8 mouse cellular contexts compared by ENCODE assay signal in the genomic region with DNA sequence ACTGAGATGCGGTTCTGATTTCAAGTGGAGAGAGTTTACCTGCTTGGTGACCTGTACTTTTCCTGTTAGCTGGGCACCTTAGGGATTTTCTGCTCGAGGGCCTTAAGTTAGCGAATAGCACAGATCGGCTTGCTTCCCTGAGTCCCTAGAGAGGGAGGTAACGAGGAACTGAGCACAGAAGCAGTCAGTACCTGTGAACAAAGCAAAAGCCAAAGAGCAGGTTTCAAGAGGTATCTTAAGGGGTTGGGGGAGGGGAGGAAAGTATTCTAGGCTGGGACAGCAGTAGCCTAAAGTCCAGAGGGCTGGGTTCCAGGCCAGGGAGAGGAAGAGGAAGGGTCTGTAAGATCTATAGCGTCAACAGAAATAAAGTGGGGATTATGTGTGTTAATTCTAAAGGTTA. TPM values are rescaled to one million over a fixed set of nuclear protein-coding genes. Genes with fewer than 3 reads are reported as not detected.
A peak's percentile ranks its signal among the peaks of the same experiment; 100 is the strongest.
DNase-seq lines count a peak whose midpoint lies in the region; ATAC-seq and TF ChIP-seq lines count a peak whose summit lies in the region.

No protein-coding gene starts in this region.

- peak; percentile 23 for DNase-seq in gastrocnemius, adult 2 months
- DNase-seq in gastrocnemius, postnatal 10 days = no peak
- no peak for DNase-seq in MEL (ENCODE audit: low read depth, low spot score)
- no peak for DNase-seq in forebrain, embryonic 11.5 days (ENCODE audit: low spot score)
- DNase-seq in kidney, adult 8-10 months = peak; percentile 29 to 30
- peak; percentile 52 for DNase-seq in lung, postnatal 10 days
- no peak for DNase-seq in right cerebral cortex, postnatal 14 days

- peak overlapping the region; percentile 91 for H3K27ac ChIP-seq in gastrocnemius, adult 2 months
- peak overlapping the region; percentile 53 for H3K27ac ChIP-seq in MEL (ENCODE audit: control insufficient read depth, low read depth, low read length)
- no peak overlapping the region for H3K27ac ChIP-seq in forebrain, embryonic 11.5 days (ENCODE audit: low read depth, low read length)
- peak overlapping the region; percentile 74 for H3K27ac ChIP-seq in stomach, embryonic 16.5 days (ENCODE audit: low read length)

- 0 out of 4 replicates have a peak, but pooled peaks of 1 of the 2 experiments have one; percentile 8 for TF ChIP-seq EP300 in MEL (IDR thresholded peaks at IDR 0.05; ENCODE audit: low read depth in 1 of 2, low read length in 2 of 2)

- TF ChIP-seq RAD21 in MEL (IDR thresholded peaks at IDR 0.05; ENCODE audit: low read depth, low read length) = no peak

- peaks cover 0 to 8% of the 10 kb centered on the region in 2 experiments; a peak in 2 of 4 replicates for H3K4me1 ChIP-seq in MEL (ENCODE audit: control insufficient read depth in 1 of 2, insufficient read depth in 2 of 2, low read length in 2 of 2)
- H3K4me1 ChIP-seq in forebrain, embryonic 11.5 days (replicated peaks; ENCODE audit: control insufficient read depth, insufficient read depth, low read length) = no peaks in the 10 kb centered on the region; the same call in 1 of the 2 replicates
- H3K4me1 ChIP-seq in stomach, embryonic 16.5 days (ENCODE audit: control insufficient read depth, insufficient read depth, low read length) = 0 out of 2 replicates have a peak, but pooled peaks cover 7% of the 10 kb centered on the region

- H3K4me2 ChIP-seq in forebrain, embryonic 11.5 days (ENCODE audit: low read depth, low read length, severe bottlenecking) = peak overlapping the region; percentile 86
- peak overlapping the region; percentile 62 for H3K4me2 ChIP-seq in stomach, embryonic 16.5 days (ENCODE audit: low read depth, low read length)

- peak overlapping the region; percentile 92 for H3K9ac ChIP-seq in MEL (ENCODE audit: control insufficient read depth, low read depth, low read length, poor library complexity, severe bottlenecking)
- peak overlapping the region; percentile 75 for H3K9ac ChIP-seq in forebrain, embryonic 11.5 days (ENCODE audit: low read length)
- H3K9ac ChIP-seq in stomach, embryonic 16.5 days (ENCODE audit: low read length) = peak overlapping the region; percentile 85

- peaks cover 0 to 4% of the 10 kb centered on the region in 2 experiments; a peak in 1 of 4 replicates for H3K36me3 ChIP-seq in MEL (ENCODE audit: control insufficient read depth in 1 of 2, insufficient read depth in 2 of 2, low read length in 2 of 2)
- no peaks in the 10 kb centered on the region for H3K36me3 ChIP-seq in forebrain, embryonic 11.5 days (ENCODE audit: control insufficient read depth, insufficient read depth, low read length)
- 0 out of 2 replicates have a peak, but pooled peaks cover 3% of the 10 kb centered on the region for H3K36me3 ChIP-seq in stomach, embryonic 16.5 days (ENCODE audit: control insufficient read depth, insufficient read depth, low read length)

- TF ChIP-seq POLR2A in MEL (IDR thresholded peaks at IDR 0.05; ENCODE audit: control insufficient read depth in 1 of 2, insufficient read depth in 1 of 2, low read depth in 1 of 2, low read length in 2 of 2, poor library complexity in 1 of 2) = no peak

- peaks cover 7% of the 10 kb centered on the region; the same call in 1 of the 2 replicates for H3K79me2 ChIP-seq in MEL (ENCODE audit: control insufficient read depth, insufficient read depth, low read length, poor library complexity)

- H3K4me3 ChIP-seq in gastrocnemius, adult 2 months = peak overlapping the region; percentile 90
- peak overlapping the region; percentile 97 to 99 for H3K4me3 ChIP-seq in MEL (ENCODE audit: control insufficient read depth in 1 of 2, insufficient read depth in 1 of 2, low read depth in 2 of 2, low read length in 2 of 2)
- peak overlapping the region; percentile 56 for H3K4me3 ChIP-seq in forebrain, embryonic 11.5 days (ENCODE audit: low read depth, low read length)
- H3K4me3 ChIP-seq in stomach, embryonic 16.5 days (replicated peaks; ENCODE audit: low read length) = peak overlapping the region; percentile 78

- no peak for ATAC-seq in forebrain, embryonic 11.5 days (replicated peaks; ENCODE audit: low FRiP score)
- ATAC-seq in stomach, embryonic 16.5 days (ENCODE audit: insufficient read depth, low FRiP score) = peak; percentile 7; the same call in 1 of the 2 replicates

- TF ChIP-seq CTCF in gastrocnemius, adult 2 months (IDR thresholded peaks at IDR 0.05) = no peak
- TF ChIP-seq CTCF in MEL (IDR thresholded peaks at IDR 0.05 in 2 of 3, conservative IDR thresholded peaks at IDR 0.05 in 1 of 3; ENCODE audit: control insufficient read depth in 1 of 3, insufficient read depth in 1 of 3, low read depth in 2 of 3, low read length in 3 of 3, poor library complexity in 1 of 3, severe bottlenecking in 1 of 3) = no peak

- H3K9me3 ChIP-seq in MEL (replicated peaks; ENCODE audit: insufficient read depth, low read length) = no peaks in the 10 kb centered on the region
- no peaks in the 10 kb centered on the region for H3K9me3 ChIP-seq in forebrain, embryonic 11.5 days (ENCODE audit: control insufficient read depth, low read length)
- H3K9me3 ChIP-seq in stomach, embryonic 16.5 days (replicated peaks; ENCODE audit: control insufficient read depth, low read length) = no peaks in the 10 kb centered on the region

- no peaks in the 10 kb centered on the region for H3K27me3 ChIP-seq in MEL (ENCODE audit: control insufficient read depth in 1 of 2, insufficient read depth in 2 of 2, low read length in 2 of 2)
- no peaks in the 10 kb centered on the region; the same call in 1 of the 2 replicates for H3K27me3 ChIP-seq in forebrain, embryonic 11.5 days (ENCODE audit: control insufficient read depth, insufficient read depth, low read length)
- H3K27me3 ChIP-seq in stomach, embryonic 16.5 days (ENCODE audit: control insufficient read depth, insufficient read depth, low read length) = no peaks in the 10 kb centered on the region

- intact Hi-C loops in gastrocnemius, adult 2 months (cut with DNase I) = loop anchor here (1.0 to 10.0 kb wide), 2 partner anchors 65 to 204 kb away; no protein-coding TSS in a partner anchor

- 4% methylated on average over 6 of the region's 6 CpGs for WGBS in forebrain, embryonic 11.5 days
- 9% methylated on average over 6 of the region's 6 CpGs for WGBS in stomach, embryonic 16.5 days

TF ChIP-seq in MEL, 35 proteins besides CTCF, POLR2A, EP300 and RAD21 (continues in another document):
- TF ChIP-seq MAZ (IDR thresholded peaks at IDR 0.05; ENCODE audit: low read depth, low read length) (0 out of 2 replicates have a peak, but pooled peaks have one; percentile 47), KAT2A (conservative IDR thresholded peaks at IDR 0.05; ENCODE audit: low read depth, low read length) (0 out of 2 replicates have a peak, but pooled peaks have one; percentile 22), USF1 (IDR thresholded peaks at IDR 0.05; ENCODE audit: low read depth, low read length) (no peak), MEF2A (IDR thresholded peaks at IDR 0.05; ENCODE audit: extremely low read depth, insufficient replicate concordance, low read depth, low read length, poor library complexity, severe bottlenecking) (no peak), MYC (IDR thresholded peaks at IDR 0.05; ENCODE audit: low read depth, low read length) (no peak), UBTF (IDR thresholded peaks at IDR 0.05; ENCODE audit: borderline replicate concordance, insufficient read depth, low read depth, low read length) (no peak), ZMIZ1 (IDR thresholded peaks at IDR 0.05; ENCODE audit: low read depth, low read length) (no peak), MAFK (IDR thresholded peaks at IDR 0.05; ENCODE audit: borderline replicate concordance, low read depth, low read length) (no peak), RCOR1 (IDR thresholded peaks at IDR 0.05; ENCODE audit: low read depth, low read length) (no peak), GABPA (IDR thresholded peaks at IDR 0.05; ENCODE audit: low read depth, low read length) (no peak), BHLHE40 (IDR thresholded peaks at IDR 0.05; ENCODE audit: borderline replicate concordance, low read depth, low read length) (0 out of 2 replicates have a peak, but pooled peaks have one; percentile 11), TAL1 (IDR thresholded peaks at IDR 0.05; ENCODE audit: low read length) (no peak), NELFE (IDR thresholded peaks at IDR 0.05; ENCODE audit: low read depth, low read length) (no peak), CHD2 (IDR thresholded peaks at IDR 0.05; ENCODE audit: low read length) (peak; percentile 41; the same call in 1 of the 2 replicates), E2F4 (IDR thresholded peaks at IDR 0.05; ENCODE audit: borderline replicate concordance, low read depth, low read length) (no peak), POLR2AphosphoS2 (IDR thresholded peaks at IDR 0.05; ENCODE audit: low read length) (no peak), POLR2AphosphoS5 (IDR thresholded peaks at IDR 0.05; ENCODE audit: borderline replicate concordance, low read depth, low read length) (no peak)

RNA-seq across cellular contexts. Expression of a gene that starts 0.3 kb away (rescaled TPM):
- 1 to 10 TPM; 3.3 to 4.5 TPM for total RNA-seq in gastrocnemius, adult 2 months (2021)
- total RNA-seq in gastrocnemius, postnatal 10 days (2021) = 1 to 10 TPM; 4.8 to 5.0 TPM
- 3.5 and 3.9 TPM in 2 replicates for total RNA-seq in MEL (2012; rRNA removed)
- 1 to 10 TPM in 1 of 2 experiments, not detected in 1; 6.0 TPM for polyA plus RNA-seq in MEL (2012; ENCODE audit: insufficient read depth in 1 of 2, insufficient read length in 2 of 2, low read depth in 1 of 2, low replicate concordance in 2 of 2, missing spikeins in 1 of 2)
- 5.7 and 6.2 TPM in 2 replicates for polyA plus RNA-seq in forebrain, embryonic 11.5 days (2014; fragmentation: Nextera tagmentation; extraction: Ambion mirVana)
- 7.1 and 9.5 TPM in 2 replicates for polyA plus RNA-seq in stomach, embryonic 16.5 days (2015; fragmentation: Nextera tagmentation; extraction: Ambion mirVana)

RNA-seq across cellular contexts. Expression of a gene that starts 1.0 kb away (rescaled TPM):
- 1 to 10 TPM; 3.7 to 4.9 TPM for total RNA-seq in gastrocnemius, adult 2 months (2021)
- total RNA-seq in gastrocnemius, postnatal 10 days (2021) = 1 to 10 TPM; 6.2 to 6.8 TPM
- total RNA-seq in MEL (2012; rRNA removed) = 3.0 and 3.4 TPM in 2 replicates
- 1 to 10 TPM in 1 of 2 experiments, not detected in 1; 5.3 TPM for polyA plus RNA-seq in MEL (2012; ENCODE audit: insufficient read depth in 1 of 2, insufficient read length in 2 of 2, low read depth in 1 of 2, low replicate concordance in 2 of 2, missing spikeins in 1 of 2)
- polyA plus RNA-seq in forebrain, embryonic 11.5 days (2014; fragmentation: Nextera tagmentation; extraction: Ambion mirVana) = 3.9 and 4.2 TPM in 2 replicates
- polyA plus RNA-seq in stomach, embryonic 16.5 days (2015; fragmentation: Nextera tagmentation; extraction: Ambion mirVana) = 10.7 and 10.9 TPM in 2 replicates

RNA-seq across cellular contexts. Expression of a gene that starts 39.3 kb away (rescaled TPM):
- total RNA-seq in gastrocnemius, adult 2 months (2021) = 100 to 1,000 TPM; 176 to 180 TPM
- total RNA-seq in gastrocnemius, postnatal 10 days (2021) = 10 to 100 TPM; 91.4 to 93.6 TPM
- 24.5 and 25.2 TPM in 2 replicates for total RNA-seq in MEL (2012; rRNA removed)
- 10 to 100 TPM in 1 of 2 experiments, not detected in 1; 34.9 TPM for polyA plus RNA-seq in MEL (2012; ENCODE audit: insufficient read depth in 1 of 2, insufficient read length in 2 of 2, low read depth in 1 of 2, low replicate concordance in 2 of 2, missing spikeins in 1 of 2)
- polyA plus RNA-seq in forebrain, embryonic 11.5 days (2014; fragmentation: Nextera tagmentation; extraction: Ambion mirVana) = 84.9 and 86.5 TPM in 2 replicates
- 38.9 and 40.0 TPM in 2 replicates for polyA plus RNA-seq in stomach, embryonic 16.5 days (2015; fragmentation: Nextera tagmentation; extraction: Ambion mirVana)

Comparison
In these comparisons a context has a peak if more than half of its experiments do, and no peak if none do; other contexts are left out.
1. DNase-seq: peak in gastrocnemius, adult 2 months (single experiment), kidney, adult 8-10 months (2 of 2) and lung, postnatal 10 days (single experiment); none in gastrocnemius, postnatal 10 days (single experiment), MEL (single experiment), forebrain, embryonic 11.5 days (single experiment) and right cerebral cortex, postnatal 14 days (single experiment).
2. Peak in every context shown above with its lines, with median percentiles within 50 percentile points of each other: H3K4me3 ChIP-seq and H3K9ac ChIP-seq.